Mouse (Mus musculus) kidney, postnatal 14 days (tissue): ENCODE results near the gene Msx3.

Source experiments
- DNase-seq: peaks from one replicate; pipeline ENCODE4 v3.0.0; 2022; ENCODE audit warnings: mixed read lengths

Msx3 gene

DNA sequence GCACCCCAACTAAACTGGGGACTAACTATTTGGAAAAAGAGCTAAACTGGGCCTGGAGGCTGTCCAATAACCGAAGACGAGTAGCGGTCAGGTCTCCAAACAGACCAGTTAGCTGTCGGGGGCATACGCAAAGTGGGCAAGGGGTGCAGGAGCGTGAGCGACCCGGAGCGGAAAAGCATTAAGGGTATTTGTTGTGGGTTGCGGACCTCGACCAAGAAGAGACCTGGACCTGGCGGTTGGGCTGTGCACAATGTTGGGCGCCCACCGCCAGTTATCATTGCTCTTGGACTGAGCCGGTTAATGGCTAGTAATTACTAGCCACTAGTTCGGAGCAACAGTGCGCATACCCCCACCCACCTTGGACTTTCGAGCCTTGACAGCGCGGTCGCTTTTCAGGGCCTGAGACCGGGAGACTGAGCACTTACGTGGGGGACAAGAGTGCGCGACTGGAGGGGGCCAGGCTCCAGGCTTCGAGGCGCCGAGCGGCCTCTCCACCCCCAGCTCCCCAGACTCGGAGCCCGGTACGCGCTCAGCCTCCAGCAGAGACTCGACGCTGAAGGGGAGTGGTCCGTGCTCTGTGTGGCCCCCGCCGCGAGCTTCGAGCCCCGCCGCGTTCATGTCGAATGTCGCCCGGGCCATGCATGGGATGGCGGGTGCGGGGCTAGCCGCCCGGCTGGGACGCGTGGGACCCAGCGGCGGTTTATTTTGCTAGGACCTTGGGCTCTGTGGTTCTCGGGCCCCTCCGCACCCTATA is at the start of gene Msx3:
Msx3 (minus strand) TSS at position 729 of the 754 bp plus-strand sequence.
- DNase-seq, result no peak

DNA sequence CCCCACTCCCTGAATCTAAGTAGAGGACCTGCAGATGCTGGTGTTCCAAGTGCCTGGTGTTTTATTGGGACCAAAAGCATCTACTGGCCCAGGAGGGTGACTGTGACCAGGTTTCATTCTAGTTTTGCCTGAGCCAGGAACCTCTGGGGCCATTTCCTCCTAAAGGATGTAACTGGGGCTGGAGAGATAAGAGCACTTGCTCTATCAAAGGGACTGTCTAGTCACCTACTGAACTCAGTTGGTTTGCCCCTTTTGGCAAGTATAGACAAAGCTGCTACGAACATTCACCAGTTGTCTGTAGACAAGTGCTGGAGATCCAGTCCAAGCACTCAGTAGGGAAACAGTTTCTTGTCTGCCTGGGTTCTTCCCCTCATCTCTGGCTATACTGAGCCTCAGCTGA is 49.6 kb upstream of the Msx3 start:
- DNase-seq, result no peak

DNA sequence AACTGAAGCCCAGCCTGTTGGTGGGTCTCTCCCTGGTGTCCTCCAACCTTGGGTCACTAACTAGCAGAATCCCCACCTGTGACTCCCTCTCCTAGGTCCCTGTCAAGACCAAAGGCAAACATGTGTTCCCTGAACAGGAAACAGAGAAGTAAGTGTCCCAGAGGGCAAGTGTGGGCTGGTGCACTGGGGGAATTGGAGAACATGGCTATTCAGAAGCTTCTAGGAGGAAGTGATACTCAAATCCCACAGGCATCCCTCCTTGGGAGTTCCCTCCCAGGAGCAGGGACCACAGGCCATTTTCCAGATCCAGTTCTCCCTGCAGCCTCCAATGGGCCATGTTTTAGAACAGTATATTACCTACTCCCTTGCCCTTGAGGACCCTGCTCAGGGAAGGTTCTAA is 47.2 kb upstream of the Msx3 start:
- DNase-seq, result no peak

DNA sequence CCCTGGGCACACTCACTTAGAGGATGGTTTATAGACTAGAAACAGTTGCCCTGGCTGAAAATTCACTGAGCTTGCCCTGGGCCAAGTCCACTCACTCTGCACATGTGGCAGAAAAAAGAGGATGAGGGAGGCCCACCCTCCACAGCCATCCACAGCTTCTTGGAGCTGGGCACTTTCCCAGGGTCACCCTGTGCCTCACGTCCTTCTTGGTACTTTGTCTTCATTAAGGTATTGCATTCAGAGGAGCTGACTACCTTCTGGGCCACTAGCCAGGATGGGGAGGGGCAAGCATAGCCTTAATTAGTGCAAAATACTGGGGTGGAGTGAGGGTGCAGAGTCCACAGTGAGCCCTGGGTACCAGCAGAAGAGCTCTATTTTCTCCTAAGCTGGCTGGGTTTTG is 46.7 kb upstream of the Msx3 start:
- DNase-seq, result peak; percentile 89

DNA sequence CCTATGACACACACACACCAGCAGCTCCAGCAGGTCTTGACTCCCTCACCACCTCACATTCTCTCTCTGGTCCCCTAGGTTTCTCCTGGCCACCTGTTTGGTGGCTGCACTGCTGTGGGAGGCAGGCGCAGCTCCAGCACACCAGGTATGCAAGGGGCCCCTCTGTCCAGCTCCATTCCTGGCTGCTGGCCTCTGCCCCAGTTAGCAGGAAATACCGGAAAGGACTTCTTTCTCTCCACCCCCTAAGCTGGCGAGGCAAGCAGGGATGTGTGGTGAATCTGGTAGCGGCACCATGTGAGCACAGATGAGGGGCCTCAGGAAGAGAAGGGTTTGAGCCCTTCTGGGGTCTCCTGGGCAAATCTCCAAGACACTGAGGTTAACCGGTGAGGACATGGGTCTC is 46.1 kb upstream of the Msx3 start:
- DNase-seq, result peak; percentile 37

DNA sequence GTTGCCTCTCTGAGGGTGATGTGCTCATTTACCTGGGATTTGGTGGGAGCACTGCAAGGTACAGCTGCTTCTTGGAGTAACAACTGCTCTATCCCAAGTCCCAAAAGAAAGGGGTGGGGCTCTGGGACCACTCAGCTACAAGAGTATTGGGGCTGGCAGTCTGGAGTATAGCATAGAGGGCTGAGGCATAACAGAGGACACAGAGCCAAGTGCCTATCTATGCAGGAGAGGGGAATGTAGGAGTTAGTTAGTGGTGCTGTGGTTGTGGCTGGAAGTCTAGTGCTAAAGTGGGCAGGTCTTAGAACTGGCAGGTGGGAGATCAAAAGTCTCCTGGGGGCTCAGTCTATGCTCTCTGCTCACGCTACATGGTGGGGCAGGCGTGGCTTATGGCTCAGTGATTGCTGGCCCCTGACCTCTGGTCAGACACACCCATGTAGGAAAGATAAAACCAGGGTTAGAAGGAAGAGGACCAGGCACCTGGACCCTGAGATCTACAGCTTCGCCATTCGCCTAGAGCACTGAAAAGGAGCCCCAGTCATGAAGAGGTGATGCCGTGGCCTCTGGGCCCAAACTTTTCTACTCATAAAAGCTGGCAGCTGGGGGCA is 44.1 kb upstream of the Msx3 start, which contains the start of gene Prap1:
Prap1 (plus strand) TSS at position 472 of the 605 bp plus-strand sequence.
- DNase-seq, result no peak

DNA sequence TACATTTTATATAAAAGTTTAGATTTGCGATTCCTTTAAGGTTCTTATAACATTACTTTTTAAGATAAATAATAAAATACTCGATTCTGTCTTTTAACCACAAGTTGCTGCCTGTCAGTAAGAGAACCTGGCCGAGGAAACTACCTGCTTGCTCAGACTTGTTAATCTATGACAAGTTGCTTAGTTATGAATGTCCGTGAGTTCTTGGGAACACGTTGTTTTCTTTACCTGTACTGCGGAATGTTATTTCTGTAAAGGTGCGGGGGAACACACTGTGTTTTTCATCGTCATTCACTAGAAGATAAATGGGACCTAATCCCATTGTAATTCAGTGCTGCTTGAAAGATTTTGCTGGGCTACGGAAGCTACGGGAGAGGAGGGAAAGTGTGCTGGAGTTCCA is 41.7 kb upstream of the Msx3 start:
- no peak for DNase-seq

DNA sequence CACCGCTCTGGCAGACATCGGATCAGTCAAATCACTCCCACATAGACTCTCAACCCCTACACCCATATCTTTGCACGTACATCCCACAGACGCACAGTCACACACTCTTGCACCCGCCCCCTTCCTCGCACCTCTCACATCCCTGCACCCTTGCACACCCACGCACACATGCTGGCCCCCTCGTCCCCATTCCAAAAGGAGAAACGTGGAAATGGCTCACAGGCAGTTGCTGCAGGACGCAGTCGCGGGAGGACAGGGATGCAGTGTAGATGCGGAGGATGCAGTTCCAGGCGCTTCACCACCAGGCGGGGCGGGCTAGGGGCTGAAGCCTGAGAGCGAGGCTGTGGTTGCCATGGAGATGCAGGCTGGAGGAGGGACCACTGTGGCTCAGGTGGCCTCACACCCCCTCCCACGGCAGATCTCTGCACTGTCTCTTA is 33.4 kb upstream of the Msx3 start, which contains the start of gene Caly:
Caly (minus strand) TSS at position 307 of the 437 bp plus-strand sequence.
- no peak for DNase-seq

DNA sequence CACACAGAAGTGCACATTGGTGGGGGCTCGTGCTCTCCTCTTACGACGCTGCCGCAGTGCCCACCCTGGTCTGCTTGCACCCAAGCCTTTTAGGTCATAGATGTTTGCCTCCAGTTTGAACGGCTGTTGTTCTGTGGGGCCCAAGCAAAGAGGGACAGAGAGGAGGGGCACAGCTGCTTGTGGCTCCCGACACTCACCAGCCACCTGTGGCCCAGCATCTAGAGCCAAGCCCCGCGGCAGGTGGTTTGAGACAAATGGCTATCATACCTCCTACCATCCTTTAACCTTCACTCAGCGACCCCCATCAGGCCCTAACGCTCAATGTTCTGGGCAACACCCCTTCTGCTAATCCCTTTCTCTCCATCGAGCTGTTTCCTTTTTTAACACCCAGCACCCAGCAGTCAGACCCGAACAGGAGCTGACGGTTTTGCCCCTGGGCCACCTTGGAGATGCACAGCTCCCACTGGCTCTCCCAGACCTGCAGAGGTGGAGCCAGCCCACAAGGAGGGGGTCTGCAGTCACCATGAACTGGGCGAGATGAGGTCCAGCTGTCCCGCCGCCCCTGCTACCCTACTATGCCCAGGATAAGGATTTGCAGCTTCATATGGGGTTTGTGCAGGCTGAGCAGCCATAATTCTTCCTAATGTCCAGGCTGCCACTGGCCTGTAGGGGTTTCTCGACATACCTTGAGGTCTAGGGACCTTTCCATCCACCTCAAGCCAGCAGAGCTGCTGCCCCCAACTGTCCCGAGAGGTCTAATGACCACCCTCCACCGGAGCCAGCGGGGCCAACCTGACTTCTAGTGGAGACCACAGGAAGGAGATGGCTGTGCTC is 32.7 kb upstream of the Msx3 start:
- DNase-seq, result no peak

DNA sequence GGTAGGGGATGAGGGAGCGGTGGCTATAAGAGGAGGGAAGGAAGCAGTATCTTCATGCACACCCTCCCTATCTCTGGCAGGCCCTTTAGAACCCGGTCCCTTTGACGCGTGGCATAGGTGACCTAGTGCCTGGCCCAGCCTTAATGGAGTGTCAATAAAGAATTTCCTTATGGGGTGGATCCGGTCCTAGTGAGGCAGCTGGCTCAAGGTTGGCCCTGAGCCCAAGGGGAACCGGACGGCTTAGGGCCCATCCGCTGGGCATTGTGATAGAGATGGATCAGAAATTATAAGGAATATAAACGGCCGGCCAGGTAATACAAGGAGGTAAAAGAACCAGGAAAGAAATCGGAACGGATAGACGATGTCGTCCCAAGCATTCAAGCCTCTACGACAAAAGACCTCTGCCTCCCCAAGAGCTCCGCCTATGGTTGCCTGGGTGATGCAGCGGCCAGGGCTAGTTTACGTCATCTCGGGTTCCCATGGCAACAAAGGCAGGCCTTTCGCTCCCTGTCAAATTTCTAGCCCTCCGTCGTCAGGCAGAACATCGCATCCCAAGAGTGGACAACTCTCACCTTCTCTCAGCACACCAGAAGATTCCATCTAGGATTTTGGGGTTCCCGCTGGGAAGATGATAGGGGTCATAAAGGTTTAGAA is 31.7 kb upstream of the Msx3 start:
- DNase-seq, result peak; percentile 79

DNA sequence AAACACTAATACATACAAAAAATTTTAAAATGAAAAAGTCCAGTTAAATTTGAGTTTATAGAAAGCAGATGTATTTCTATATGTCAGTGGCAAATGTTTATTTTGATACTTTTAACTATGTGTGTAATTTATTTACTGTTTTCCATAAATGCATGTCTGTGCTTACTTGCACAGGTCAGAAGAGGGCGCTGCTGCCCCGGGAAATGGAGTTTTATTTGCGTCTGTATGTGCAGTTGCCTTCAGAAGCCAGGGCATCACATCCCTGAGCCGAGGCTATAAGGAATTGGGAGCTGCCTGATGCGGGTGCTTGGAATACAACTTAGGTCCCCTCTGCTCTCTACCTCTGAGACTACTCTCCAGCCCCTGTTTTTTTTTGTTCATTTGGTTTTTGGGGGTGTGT is 29.8 kb upstream of the Msx3 start:
- DNase-seq, result peak; percentile 70

DNA sequence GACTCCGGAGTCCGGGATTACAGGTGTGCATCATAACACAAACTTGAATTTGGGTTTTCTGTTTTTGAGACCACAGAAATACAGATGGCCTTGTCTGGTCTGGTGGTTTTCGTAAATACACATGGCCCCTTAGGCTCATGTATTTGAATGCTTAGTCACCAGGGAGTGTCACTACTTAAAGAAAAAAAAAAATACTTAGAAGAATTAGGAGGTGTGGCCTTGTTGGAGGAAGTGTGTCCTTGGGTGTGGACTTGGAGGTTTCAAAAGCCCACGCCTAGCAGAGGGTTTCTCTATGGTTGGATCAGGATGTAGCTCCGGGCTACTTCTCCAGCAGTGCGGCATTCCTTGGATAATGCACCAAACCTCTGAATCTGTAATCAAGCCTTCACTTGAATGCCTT is 28.8 kb upstream of the Msx3 start:
- DNase-seq, result no peak

DNA sequence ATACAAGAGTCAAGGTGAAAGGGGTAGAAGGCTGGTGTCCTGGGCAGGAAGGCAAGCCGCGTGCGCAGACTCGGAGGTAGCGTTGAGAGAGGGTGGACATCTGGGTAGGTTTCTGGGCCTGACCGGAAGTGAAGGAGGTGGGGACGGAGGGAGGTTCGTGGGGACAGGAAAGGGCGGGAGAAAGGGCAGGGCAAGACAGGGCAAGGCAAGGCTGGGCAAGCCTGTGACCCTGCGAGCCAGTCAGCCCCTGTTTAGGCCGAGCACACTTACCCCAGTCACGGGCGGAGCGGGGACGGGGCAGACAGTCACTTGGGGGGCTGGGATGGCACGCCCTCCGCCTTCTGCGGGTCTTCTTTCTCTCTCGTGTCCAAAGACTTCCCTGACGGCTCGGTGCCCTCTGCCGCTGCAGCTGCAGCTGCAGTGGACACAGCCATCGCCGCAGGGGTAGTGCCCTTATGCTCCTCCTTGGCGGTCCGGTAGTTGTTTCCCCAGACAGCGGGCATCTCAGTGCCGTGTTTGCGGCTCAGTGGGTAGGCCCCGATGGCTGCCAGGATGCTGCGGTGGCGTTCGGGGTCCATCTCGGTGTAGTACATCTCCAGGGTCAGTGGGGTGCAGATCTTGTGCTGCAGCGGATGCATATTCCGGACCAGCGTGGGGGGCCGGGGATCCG is 21.3 kb upstream of the Msx3 start:
- DNase-seq, result no peak

DNA sequence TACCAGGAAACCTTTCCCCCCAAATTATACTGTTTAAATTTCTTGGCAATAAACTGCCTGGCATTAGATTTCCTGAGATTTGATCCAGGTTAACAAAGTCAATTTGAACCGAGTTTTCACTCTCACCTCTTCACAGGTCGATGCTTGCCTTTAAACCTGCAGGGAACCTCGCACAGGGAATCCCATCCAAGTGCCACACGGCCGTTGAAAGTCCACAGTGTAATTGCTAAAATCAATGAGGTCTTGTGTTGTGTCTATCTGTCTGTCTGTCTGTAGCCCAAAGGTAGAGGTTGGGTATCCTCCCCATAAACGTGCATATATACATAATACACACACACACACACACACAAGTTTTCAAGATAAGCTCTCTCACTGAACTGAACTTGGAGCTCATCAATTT is 18.5 kb upstream of the Msx3 start:
- DNase-seq, result no peak

DNA sequence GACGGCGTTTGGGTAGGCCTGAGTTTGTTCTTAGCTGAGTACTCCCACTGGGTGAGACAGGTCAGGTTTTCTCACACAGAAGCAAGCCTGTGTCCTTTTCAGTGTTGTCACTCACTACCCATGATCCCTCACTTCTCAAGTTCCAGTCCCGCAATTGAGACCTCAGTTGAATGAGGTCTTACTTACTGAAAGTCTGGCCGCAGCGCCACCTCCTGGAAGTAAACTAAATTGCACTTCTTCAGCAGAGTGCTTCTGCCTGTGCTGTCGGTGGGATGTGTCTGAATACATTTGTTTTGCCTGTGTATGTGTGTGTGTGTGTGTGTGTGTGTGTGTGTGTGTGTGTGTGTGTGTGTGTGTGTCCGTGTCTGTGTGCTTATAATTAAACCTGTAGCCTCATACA is 14.2 kb upstream of the Msx3 start:
- peak; percentile 67 for DNase-seq

DNA sequence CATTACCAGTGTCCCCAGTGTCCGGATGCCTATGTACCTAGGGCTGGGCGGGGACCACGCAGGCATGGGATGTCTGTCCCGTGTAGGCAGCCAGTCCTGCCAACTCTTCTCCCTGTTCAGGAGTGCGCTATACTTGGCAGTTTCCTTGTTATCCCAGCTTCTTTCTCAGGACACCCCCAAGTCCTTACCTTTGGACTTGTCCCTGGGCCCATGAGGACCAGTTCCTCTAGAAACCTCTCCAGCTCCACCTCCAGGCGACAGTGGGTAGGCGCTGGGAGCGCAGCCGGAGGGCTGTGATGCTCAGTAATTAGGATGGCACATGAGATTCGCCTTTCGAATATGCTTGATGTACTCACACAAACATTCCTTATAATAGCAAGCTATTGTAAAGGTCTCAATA is 13.4 kb upstream of the Msx3 start:
- DNase-seq, result peak; percentile 32

DNA sequence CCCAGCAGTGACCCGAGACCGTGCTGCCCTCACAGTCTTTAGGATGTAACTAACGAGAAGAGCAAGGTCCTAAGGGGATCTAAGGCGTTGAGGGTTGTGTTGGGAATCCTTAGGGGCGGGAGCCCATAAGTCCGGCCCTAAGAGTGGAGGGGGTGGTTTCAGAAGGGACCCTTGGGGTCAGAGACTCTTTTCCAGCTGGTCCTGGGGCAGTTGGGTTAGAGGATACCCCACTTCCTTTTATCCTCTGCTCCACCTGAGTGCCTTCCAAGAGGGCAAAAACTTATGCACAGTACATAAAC is 12.9 kb upstream of the Msx3 start:
- no peak for DNase-seq

DNA sequence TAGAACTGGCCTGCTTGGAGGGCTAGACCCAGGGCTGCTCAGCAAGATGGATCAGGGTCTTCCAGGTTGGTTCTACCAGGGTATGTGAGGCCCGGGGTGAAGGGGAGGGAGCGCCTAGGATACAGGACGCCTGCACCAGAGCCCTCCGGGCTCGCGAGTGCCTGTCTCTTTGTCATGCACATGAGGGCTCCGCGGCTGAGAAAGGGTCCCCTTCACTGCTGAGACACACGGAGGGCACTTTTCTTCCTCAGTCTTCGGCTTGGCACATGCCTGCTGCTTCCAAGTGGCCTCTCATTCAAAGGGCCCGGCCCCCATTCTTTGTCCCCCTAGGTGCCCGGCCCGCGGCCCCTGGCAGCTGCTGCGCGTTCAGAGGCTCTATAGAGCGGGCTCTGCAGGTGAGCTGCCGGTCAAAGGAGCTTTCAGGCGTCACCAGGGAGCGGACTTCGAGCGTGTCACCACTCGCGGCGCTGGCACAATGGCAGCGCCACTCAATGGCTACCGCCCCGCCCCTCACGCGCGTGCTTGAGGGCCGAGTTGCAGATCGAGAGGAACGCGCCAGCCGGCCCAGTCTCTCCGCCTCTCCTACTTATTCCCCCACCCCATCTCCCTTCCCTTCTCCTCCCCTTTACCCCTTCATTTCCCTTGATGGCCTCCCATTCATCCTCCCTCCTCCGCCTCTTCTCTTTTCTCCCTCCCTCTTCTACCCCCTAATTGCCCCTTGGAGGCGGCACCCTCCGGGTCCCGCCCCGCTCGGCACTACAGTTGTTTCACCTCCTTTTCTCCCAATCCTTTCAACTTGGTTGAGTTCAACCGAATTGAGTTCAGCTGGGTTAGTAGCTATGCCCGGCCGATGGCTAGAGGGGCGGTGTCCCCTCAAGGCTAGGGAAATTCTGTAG is 12.3 kb upstream of the Msx3 start:
- peak; percentile 47 for DNase-seq

DNA sequence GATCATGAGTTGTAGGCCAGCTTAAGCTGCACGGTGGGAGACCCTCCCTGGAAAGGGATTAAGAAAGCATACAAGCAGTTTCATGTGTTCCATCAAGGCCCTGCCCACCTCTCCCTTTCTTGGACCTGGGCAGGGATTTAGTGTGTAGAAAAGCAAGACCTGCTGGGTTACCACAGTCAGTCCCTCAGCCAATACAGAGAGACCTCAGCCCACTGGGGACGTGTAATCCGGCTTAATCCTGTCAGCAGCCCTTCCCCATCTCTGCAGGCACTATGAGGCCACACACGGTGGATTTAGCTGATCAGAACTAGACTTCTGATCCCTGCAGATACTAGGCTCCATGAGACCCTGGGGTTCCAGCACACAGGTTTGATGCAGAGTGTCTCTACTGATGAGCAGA is 10.7 kb upstream of the Msx3 start:
- DNase-seq, result no peak

DNA sequence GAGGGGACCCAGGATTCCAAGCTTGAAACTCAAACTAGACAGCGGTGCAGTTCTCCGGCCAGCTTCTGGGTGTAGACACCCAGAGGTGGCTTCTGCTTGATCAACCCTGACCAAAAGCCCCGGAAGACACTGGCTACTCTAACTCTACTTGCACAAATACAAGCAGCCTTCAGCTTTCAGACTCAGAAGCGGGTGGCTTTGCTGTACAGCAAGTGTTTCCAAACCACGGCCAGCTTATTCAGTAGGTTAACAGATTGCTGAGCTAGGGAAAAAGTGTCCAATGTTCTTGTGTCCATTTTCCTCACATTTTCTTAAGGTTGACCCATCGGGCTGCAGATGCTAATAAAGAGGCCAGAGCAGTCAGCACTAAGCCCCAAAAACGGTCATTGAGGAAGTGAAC is 9.6 kb upstream of the Msx3 start:
- DNase-seq, result no peak
